Mouse (Mus musculus) MEL (cell line): Measurements from ENCODE around the gene Rex1bd. TPM values are rescaled to one million over a fixed set of nuclear protein-coding genes. Genes with fewer than 3 reads are reported as not detected.
"Not testable (repeated sequence)": the region's sequence is repeated elsewhere in the genome, so short reads cannot be mapped to it uniquely, and the experiment has no call there.

Experiments
- DNase-seq: peaks from one replicate; pipeline ENCODE4 v3.0.0; 2011; ENCODE audit warnings: low read depth, low spot score
- H3K27ac ChIP-seq: 2 replicates; pipeline ENCODE4 v1.5.1; 2012; ENCODE audit warnings: low read depth, mild to moderate bottlenecking, control low read depth, low read length, moderate library complexity; ENCODE audit not compliant: control insufficient read depth
- H3K27me3 ChIP-seq, 2 experiments: fragments of 150-350 bp in 1 of 2; sonication (generic) in 1 of 2; 2 replicates each; pipeline ENCODE4 v1.6.1; 2012; ENCODE audit warnings: low read length in 2 of 2, mild to moderate bottlenecking in 2 of 2, improper control_type of control experiment in 1 of 2, moderate library complexity in 1 of 2; ENCODE audit not compliant: insufficient read depth in 2 of 2, control insufficient read depth in 1 of 2
- H3K36me3 ChIP-seq, 2 experiments: 2 replicates each; pipeline ENCODE4 v1.6.1; 2012 to 2014; ENCODE audit warnings: low read length in 2 of 2, improper control_type of control experiment in 1 of 2, inconsistent platforms in 1 of 2, mild to moderate bottlenecking in 1 of 2; ENCODE audit not compliant: insufficient read depth in 2 of 2, control insufficient read depth in 1 of 2
- H3K4me1 ChIP-seq, 2 experiments: fragments of 150-350 bp in 1 of 2; sonication (generic) in 1 of 2; 2 replicates each; pipeline ENCODE4 v1.6.1; 2012; ENCODE audit warnings: low read length in 2 of 2, improper control_type of control experiment in 1 of 2, mild to moderate bottlenecking in 1 of 2; ENCODE audit not compliant: insufficient read depth in 2 of 2, control insufficient read depth in 1 of 2
- H3K4me3 ChIP-seq, 2 experiments: fragments of 150-350 bp in 1 of 2; sonication (generic) in 1 of 2; 2 replicates each; pipeline ENCODE4 v1.5.1; 2012; ENCODE audit warnings: low read depth in 2 of 2, low read length in 2 of 2, mild to moderate bottlenecking in 2 of 2, moderate library complexity in 2 of 2, control low read depth in 1 of 2, improper control_type of control experiment in 1 of 2; ENCODE audit not compliant: control insufficient read depth in 1 of 2, insufficient read depth in 1 of 2
- H3K79me2 ChIP-seq: 2 replicates; pipeline ENCODE4 v1.6.1; 2012; ENCODE audit warnings: mild to moderate bottlenecking, low read length, moderate library complexity; ENCODE audit not compliant: control insufficient read depth, poor library complexity, insufficient read depth
- H3K9ac ChIP-seq: 2 replicates; pipeline ENCODE4 v1.6.1; 2012; ENCODE audit warnings: low read depth, mild to moderate bottlenecking, control low read depth, low read length, moderate library complexity; ENCODE audit not compliant: control insufficient read depth, poor library complexity, severe bottlenecking
- H3K9me3 ChIP-seq: fragments of 150-350 bp; sonication (generic); replicated peaks from 2 replicates; pipeline ENCODE4 v1.6.1; 2012; ENCODE audit warnings: mild to moderate bottlenecking, low read length, improper control_type of control experiment, moderate library complexity; ENCODE audit not compliant: insufficient read depth
- BHLHE40 ChIP-seq: IDR thresholded peaks from 2 replicates; pipeline ENCODE4 v1.6.1; 2012; ENCODE audit warnings: low read depth, mild to moderate bottlenecking, inconsistent platforms, low read length, improper control_type of control experiment, borderline replicate concordance
- CHD1 ChIP-seq: IDR thresholded peaks from 2 replicates; pipeline ENCODE4 v1.6.1; 2012; ENCODE audit warnings: low read depth, mild to moderate bottlenecking, inconsistent platforms, low read length, improper control_type of control experiment
- E2F4 ChIP-seq: IDR thresholded peaks from 2 replicates; pipeline ENCODE4 v1.6.1; 2011; ENCODE audit warnings: low read depth, low read length, improper control_type of control experiment, borderline replicate concordance
- ETS1 ChIP-seq: IDR thresholded peaks from 2 replicates; pipeline ENCODE4 v1.6.1; 2012; ENCODE audit warnings: low read depth, mild to moderate bottlenecking, inconsistent platforms, low read length, improper control_type of control experiment, moderate library complexity
- GABPA ChIP-seq: IDR thresholded peaks from 2 replicates; pipeline ENCODE4 v1.6.1; 2012; ENCODE audit warnings: low read depth, mild to moderate bottlenecking, inconsistent platforms, low read length, improper control_type of control experiment, moderate library complexity
- GATA1 ChIP-seq: IDR thresholded peaks from 2 replicates; pipeline ENCODE4 v1.6.1; 2011; ENCODE audit warnings: low read depth, low read length, improper control_type of control experiment
- MEF2A ChIP-seq: IDR thresholded peaks from 2 replicates; pipeline ENCODE4 v1.6.1; 2014; ENCODE audit warnings: low read depth, mild to moderate bottlenecking, inconsistent platforms, low read length, improper control_type of control experiment; ENCODE audit not compliant: poor library complexity, insufficient replicate concordance, severe bottlenecking; ENCODE audit errors: extremely low read depth
- MYB ChIP-seq: IDR thresholded peaks from 2 replicates; pipeline ENCODE4 v1.6.1; 2011; ENCODE audit warnings: mild to moderate bottlenecking, low read depth, low read length, improper control_type of control experiment
- MYC ChIP-seq: IDR thresholded peaks from 2 replicates; pipeline ENCODE4 v1.6.1; 2011; ENCODE audit warnings: low read depth, mild to moderate bottlenecking, low read length, improper control_type of control experiment, moderate library complexity
- POLR2A ChIP-seq, 2 experiments: IDR thresholded peaks; 2 replicates each; pipeline ENCODE4 v1.6.1; 2011 to 2012; ENCODE audit warnings: low read length in 2 of 2, mild to moderate bottlenecking in 2 of 2, control low read depth in 1 of 2, improper control_type of control experiment in 1 of 2, low read depth in 1 of 2, moderate library complexity in 1 of 2; ENCODE audit not compliant: control insufficient read depth in 1 of 2, insufficient read depth in 1 of 2, poor library complexity in 1 of 2
- POLR2AphosphoS2 ChIP-seq: IDR thresholded peaks from 2 replicates; pipeline ENCODE4 v1.6.1; 2011; ENCODE audit warnings: low read length, improper control_type of control experiment
- RAD21 ChIP-seq: IDR thresholded peaks from 2 replicates; pipeline ENCODE4 v1.6.1; 2011; ENCODE audit warnings: mild to moderate bottlenecking, low read depth, low read length, improper control_type of control experiment
- TBP ChIP-seq: IDR thresholded peaks from 2 replicates; pipeline ENCODE4 v1.8.0; 2011; ENCODE audit warnings: low read depth, low read length, improper control_type of control experiment
- USF1 ChIP-seq: IDR thresholded peaks from 2 replicates; pipeline ENCODE4 v1.6.1; 2014; ENCODE audit warnings: low read depth, mild to moderate bottlenecking, inconsistent platforms, low read length, improper control_type of control experiment, moderate library complexity
- ZMIZ1 ChIP-seq: IDR thresholded peaks from 2 replicates; pipeline ENCODE4 v1.6.1; 2012; ENCODE audit warnings: low read depth, mild to moderate bottlenecking, inconsistent platforms, low read length, improper control_type of control experiment, moderate library complexity
- ZNF384 ChIP-seq: IDR thresholded peaks from 2 replicates; pipeline ENCODE4 v1.6.1; 2012; ENCODE audit warnings: low read depth, mild to moderate bottlenecking, inconsistent platforms, low read length, improper control_type of control experiment
- polyA plus RNA-seq, 2 experiments: library from polyadenylated mRNA; stranded (reverse) in 1 of 2; unstranded in 1 of 2; fragments of >175 nt in 1 of 2; fragments of >200 nt in 1 of 2; gene quantifications; 2 replicates each; pipeline versions ENCODE4 v1.2.1 to v1.2.4; 2012; ENCODE audit warnings: low replicate concordance in 2 of 2, low read depth in 1 of 2; ENCODE audit not compliant: insufficient read length in 2 of 2, insufficient read depth in 1 of 2, missing spikeins in 1 of 2
- total RNA-seq: library from RNA; depleted of rRNA; stranded (reverse); fragments of 300-350 nt; gene quantifications from 2 replicates; pipeline ENCODE4 v1.2.3, GENCODE M21; 2012

The Rex1bd gene
- total and polyA plus RNA-seq, 3 experiments = 145 to 204 TPM; not detected in 1

DNA sequence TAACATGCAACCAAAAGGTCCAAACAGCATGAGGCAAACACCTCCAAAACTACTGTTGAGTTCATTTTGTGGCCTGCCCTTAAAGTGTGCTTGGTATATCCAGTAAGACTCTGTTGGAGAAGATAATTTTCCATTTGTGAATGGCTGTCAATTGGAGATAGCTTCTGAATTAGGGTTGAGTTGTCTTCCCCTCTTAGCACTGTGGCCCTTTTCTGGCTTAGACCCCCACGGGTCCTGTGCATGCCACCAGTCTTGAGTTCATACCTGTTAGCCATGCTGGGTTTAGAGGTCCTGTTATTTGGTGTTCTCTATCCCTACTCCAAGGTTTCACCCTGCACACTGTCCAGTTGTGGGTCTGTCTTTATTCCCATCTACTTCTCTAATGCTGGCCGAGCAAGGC, 5.2 kb upstream of the Rex1bd start:
- Histone ChIP-seq H3K9ac (no peak overlapping the region), H3K4me3 (no peak overlapping the region), H3K79me2 (peaks cover 26% of the 10 kb centered on the region), H3K36me3 (peaks cover 5 to 25% of the 10 kb centered on the region in 2 experiments), H3K4me1 (peaks cover 6 to 37% of the 10 kb centered on the region in 2 experiments), H3K9me3 (no peaks in the 10 kb centered on the region), H3K27ac (peak overlapping the region; percentile 82), H3K27me3 (no peaks in the 10 kb centered on the region)
- TF ChIP-seq USF1 = no peak
- TF ChIP-seq MEF2A = no peak
- no peak for TF ChIP-seq MYC
- no peak for TF ChIP-seq TBP
- no peak for TF ChIP-seq GABPA
- no peak for TF ChIP-seq MYB
- TF ChIP-seq POLR2AphosphoS2 = peak; percentile 77
- no peak for TF ChIP-seq GATA1
- no peak for TF ChIP-seq E2F4
- peak in 1 of 2 experiments; percentile 45; a peak in 2 of 4 replicates for TF ChIP-seq POLR2A (IDR thresholded peaks at IDR 0.05; ENCODE audit: control insufficient read depth in 1 of 2, insufficient read depth in 1 of 2, low read depth in 1 of 2, low read length in 2 of 2, poor library complexity in 1 of 2)
- no peak for TF ChIP-seq RAD21
- TF ChIP-seq ETS1 = no peak
- TF ChIP-seq BHLHE40 = no peak
- peak; percentile 39 for DNase-seq

DNA sequence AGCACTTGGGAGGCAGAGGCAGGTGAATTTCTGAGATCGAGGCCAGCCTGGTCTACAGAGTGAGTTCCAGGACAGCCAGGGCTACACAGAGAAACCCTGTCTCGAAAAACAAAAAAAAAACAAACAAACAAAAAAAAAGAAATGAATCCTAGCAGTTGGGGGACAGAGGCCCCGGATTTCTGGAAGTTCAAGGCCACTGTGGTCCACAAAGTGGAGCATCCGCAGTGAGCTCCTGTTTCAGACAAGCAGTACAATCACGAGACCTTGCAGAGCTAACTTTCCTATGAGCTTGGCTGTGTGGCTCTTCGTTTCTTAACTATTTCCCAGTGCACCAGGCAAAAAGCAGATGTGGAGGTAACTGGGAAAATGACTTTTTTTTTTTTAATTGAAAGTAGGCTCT, 4.6 kb upstream of the Rex1bd start:
- Histone ChIP-seq H3K79me2 (peaks cover 28% of the 10 kb centered on the region), H3K4me3 (peak overlapping the region in 1 of 2 experiments; percentile 89; a peak in 2 of 4 replicates), H3K36me3 (peaks cover 5 to 25% of the 10 kb centered on the region in 2 experiments; a peak in 3 of 4 replicates), H3K9ac (peak overlapping the region; percentile 89), H3K27ac (peak overlapping the region; percentile 92), H3K4me1 (peaks cover 6 to 37% of the 10 kb centered on the region in 2 experiments)
- DNase-seq = peak; percentile 29
- H3K27me3 ChIP-seq, H3K9me3 ChIP-seq: not testable (repeated sequence)
- TF ChIP-seq ZNF384 (0 out of 2 replicates have a peak, but pooled peaks have one; percentile 6), CHD1 (0 out of 2 replicates have a peak, but pooled peaks have one; percentile 47), ZMIZ1 (0 out of 2 replicates have a peak, but pooled peaks have one; percentile 39)
